Mouse (Mus musculus): ENCODE data around the gene Ifitm6. TPM values are rescaled to one million over a fixed set of nuclear protein-coding genes. Genes with fewer than 3 reads are reported as not detected.
"Not testable (repeated sequence)": the region's sequence is repeated elsewhere in the genome, so short reads cannot be mapped to it uniquely, and the experiment has no call there.

The Ifitm6 gene
- total RNA-seq, 2 experiments from 2014 or later, result not detected

- intact Hi-C loops (cut with DNase I), result loop anchor here (1.0 to 2.0 kb wide), 4 partner anchors 39 to 203 kb away; partner anchors contain the start of gene Scgb1c1
- peak; percentile 67 to 87 for DNase-seq (ENCODE audit: extremely low spot score in 1 of 2, low spot score in 2 of 2)
Measured at GRCm38 (mm10) chr7:141047581-141048225, 30.0 kb upstream of the Ifitm6 start.

GRCm38 (mm10) chr7:141046931-141047580 is 29.3 kb upstream of the Ifitm6 start:
- no peak for DNase-seq (ENCODE audit: extremely low spot score in 1 of 2, low spot score in 2 of 2)
- intact Hi-C loops (cut with DNase I), result no loop called here

- DNase-seq (ENCODE audit: extremely low spot score in 1 of 2, low spot score in 2 of 2), result no peak
- intact Hi-C loops (cut with DNase I), result no loop called here
Measured at GRCm38 (mm10) chr7:141042539-141042938, 24.8 kb upstream of the Ifitm6 start.

DNA sequence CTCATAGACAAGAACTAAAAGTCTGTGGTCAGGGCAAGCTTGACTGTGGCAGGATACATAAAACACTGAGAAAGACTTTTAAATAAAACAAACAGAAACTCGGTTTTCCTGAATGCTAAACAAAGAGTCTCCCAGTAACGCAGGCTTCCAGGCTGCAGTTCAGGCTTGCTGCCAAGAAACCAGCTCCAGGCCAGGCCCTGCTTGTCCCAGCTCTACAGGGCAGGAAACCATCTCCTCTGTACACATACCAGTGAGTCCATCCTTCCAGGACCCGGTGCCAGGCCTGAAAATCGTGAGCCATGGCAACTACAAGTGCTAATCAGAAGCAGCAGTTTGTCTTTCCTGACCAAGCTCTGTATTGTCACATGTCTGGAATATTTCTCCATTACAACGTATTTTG is 23.9 kb upstream of the Ifitm6 start:
- intact Hi-C loops (cut with DNase I), result no loop called here
- peak; percentile 34 to 87 for DNase-seq (ENCODE audit: extremely low spot score in 1 of 2, low spot score in 2 of 2)

DNA sequence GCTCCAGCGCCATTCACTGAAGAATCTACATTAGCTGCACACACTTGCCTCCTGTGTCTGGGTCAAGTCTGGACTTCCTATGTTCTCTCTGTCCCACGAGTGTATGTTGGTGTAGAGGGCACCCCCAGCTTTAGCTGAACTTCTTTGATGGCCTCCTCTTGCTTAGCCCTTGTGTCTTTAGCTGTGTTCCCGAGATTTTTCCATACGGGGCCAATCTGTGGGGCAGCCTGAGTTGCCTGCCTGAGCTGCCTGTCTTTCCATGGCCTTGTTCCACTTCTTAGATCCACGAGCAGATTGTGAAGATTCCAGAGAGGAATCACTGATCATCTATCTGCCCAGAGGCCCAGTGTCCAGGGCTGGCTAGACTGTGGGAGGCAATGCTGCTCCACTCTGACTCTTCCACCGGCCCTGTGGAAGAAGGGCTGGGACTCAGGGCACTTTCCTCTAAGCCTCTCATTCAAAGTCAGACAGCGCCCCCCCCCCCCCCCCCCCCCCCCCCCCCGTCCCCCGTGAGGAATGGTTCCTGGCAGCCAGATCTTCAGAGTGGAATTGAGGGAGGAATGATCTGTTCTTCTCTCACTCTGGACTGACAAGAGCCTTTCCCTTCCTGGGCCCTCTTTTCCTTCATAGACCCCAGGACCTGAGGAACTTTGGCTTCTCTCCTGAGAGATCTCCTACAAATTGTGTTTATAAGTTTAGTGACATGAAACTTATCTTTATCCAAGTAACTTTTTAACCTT is 23.3 kb upstream of the Ifitm6 start:
- intact Hi-C loops (cut with DNase I), result no loop called here

GRCm38 (mm10) chr7:141039386-141040107 is 21.8 kb upstream of the Ifitm6 start:
- intact Hi-C loops (cut with DNase I), result no loop called here
- no peak for DNase-seq (ENCODE audit: extremely low spot score in 1 of 2, low spot score in 2 of 2)

More for the DNA sequence above, 23.3 kb upstream of the Ifitm6 start:
- DNase-seq (ENCODE audit: extremely low spot score in 1 of 2, low spot score in 2 of 2), result no peak

DNA sequence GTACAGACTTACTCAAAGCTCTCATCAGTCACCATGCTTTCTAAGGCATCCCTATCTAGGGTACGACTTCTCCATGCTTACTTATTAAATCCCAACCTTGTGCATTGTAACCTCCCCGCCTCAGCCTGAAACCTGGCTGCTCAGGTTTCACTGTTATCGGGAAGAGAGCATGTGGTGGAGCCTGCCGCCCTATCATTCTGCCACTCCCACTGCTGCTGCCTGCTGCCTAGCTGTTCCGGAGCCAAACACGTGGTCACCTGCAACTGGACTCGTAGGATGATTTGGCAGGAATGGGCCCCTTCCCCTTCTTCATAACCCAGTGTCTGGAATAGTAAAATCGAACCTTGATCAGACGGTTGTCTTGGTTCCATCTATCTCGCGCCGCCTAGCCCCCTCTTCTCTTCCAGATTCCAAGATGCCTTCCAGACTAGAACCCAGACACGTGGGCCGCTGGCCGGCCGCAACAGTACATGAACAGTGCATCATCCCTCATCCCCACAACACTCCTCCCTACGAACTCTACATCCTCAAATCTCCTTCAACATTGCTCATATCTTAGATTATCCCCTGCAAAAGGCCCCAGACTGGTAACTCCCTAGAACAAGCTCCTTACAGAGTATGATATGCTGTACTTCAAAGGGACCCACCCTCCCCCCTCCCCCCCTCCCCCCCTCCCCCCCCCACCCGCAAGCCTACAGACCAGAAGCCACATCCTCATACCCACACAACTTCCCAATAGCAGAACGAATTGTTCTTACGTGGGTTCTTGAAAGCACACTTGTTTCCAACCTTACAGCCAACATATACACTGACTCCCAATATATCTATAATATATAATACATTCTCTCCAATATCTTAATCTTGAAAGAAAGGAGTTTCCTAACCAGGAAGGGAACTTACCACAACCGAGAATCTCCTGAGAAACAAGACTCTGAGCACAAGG is 20.6 kb upstream of the Ifitm6 start:
- no peak for DNase-seq (ENCODE audit: extremely low spot score in 1 of 2, low spot score in 2 of 2)
- intact Hi-C loops (cut with DNase I), result no loop called here

DNA sequence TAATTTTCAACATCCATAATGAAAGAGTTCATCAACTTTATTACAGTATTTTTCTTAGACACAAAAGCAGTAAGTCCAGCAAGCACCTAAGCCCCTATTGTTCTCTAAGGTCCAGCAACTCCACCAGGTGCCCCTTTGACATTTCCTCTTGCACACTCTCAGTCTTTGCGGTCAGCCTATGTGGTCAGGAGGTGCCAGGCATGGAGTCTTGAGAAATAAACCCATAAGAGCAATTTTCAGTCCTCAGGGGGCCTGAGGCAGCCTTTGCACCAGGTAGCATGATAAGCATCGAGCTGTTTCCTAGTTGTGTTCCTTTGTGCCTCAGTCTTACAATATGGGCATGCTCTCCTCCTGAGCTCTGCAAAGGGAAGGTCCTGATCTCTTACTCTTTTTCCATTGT is 18.9 kb upstream of the Ifitm6 start:
- intact Hi-C loops (cut with DNase I); DNase-seq (ENCODE audit: extremely low spot score in 1 of 2, low spot score in 2 of 2): not testable (repeated sequence)

DNA sequence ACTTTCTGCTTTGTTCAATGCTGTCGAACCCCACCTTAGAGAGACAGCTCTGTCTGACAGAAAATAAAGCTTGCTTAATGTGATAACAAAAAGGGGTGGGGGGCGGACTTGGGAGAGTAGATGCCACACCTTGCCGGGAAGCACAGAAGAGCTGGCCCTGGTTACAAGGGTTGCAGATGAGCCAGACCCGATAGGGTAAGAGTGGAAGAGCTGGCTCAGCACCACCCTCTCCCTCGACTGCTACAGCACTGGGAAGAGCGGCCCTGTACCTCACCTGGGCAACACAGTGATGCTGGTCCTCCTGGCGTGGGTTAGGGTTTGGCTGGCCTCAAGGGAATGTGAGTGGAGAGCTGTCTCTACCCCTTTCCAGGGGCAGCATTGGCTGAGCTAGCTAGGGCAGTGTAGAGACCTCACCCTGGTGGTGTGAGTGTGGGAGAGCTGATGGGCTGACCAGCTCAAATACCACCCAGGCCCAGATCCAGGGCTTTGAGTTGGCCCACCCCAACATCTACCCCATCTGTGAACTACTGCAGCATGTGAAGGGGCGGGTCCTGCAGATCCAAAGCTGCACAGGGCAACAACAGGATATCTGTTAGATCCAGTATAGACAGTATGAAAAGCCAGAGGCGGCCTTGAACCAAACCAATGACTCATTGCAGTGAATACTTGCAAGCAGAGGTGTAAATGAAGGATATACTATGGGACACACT is 14.9 kb upstream of the Ifitm6 start:
- DNase-seq (ENCODE audit: extremely low spot score in 1 of 2, low spot score in 2 of 2), result no peak
- intact Hi-C loops (cut with DNase I), result no loop called here

- intact Hi-C loops (cut with DNase I), result no loop called here
Measured at GRCm38 (mm10) chr7:141030390-141030789, 12.7 kb upstream of the Ifitm6 start.

GRCm38 (mm10) chr7:141028831-141029230 is 11.1 kb upstream of the Ifitm6 start, which contains the start of gene Gm17387:
Gene Gm17387, plus strand, starts transcription at chr7:141029131.
- intact Hi-C loops (cut with DNase I), result no loop called here
- no peak for DNase-seq (ENCODE audit: extremely low spot score in 1 of 2, low spot score in 2 of 2)

More at GRCm38 (mm10) chr7:141030390-141030789, 12.7 kb upstream of the Ifitm6 start:
- DNase-seq (ENCODE audit: extremely low spot score in 1 of 2, low spot score in 2 of 2), result no peak

GRCm38 (mm10) chr7:141026740-141027098 is 9.0 kb upstream of the Ifitm6 start:
- intact Hi-C loops (cut with DNase I), result no loop called here

DNA sequence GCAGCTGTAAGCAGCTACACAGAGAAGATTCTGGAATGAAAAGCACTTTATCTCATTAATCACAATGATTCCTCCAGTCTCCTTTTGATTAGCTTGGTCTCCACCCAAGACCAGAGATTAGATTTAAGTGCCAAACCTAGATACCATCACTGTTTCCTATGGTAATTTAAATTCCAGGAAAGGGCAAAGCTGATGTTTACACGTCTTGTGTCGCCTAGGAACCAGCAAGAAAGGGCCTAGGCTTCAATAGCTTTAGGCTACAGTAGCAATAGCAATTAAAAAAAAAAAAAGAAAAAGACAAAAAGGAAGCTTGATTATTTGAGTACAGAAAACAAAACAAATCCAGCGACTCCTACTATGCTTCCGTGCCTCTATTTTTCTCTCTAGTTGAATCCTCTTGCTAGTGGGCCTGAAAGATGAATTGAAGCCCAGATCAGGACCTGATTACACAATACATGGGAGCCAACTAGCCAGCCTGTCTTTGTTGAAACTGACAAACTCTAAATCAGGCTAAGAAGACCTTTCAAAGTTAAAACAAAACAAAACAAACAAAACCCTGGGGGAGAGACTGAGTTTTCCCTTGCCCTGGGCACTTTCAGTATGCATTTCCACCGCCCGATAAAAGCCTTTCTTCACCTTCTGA is 8.5 kb upstream of the Ifitm6 start:
- intact Hi-C loops (cut with DNase I), result no loop called here
- no peak for DNase-seq (ENCODE audit: extremely low spot score in 1 of 2, low spot score in 2 of 2)

More at GRCm38 (mm10) chr7:141026740-141027098, 9.0 kb upstream of the Ifitm6 start:
- DNase-seq (ENCODE audit: extremely low spot score in 1 of 2, low spot score in 2 of 2), result no peak

DNA sequence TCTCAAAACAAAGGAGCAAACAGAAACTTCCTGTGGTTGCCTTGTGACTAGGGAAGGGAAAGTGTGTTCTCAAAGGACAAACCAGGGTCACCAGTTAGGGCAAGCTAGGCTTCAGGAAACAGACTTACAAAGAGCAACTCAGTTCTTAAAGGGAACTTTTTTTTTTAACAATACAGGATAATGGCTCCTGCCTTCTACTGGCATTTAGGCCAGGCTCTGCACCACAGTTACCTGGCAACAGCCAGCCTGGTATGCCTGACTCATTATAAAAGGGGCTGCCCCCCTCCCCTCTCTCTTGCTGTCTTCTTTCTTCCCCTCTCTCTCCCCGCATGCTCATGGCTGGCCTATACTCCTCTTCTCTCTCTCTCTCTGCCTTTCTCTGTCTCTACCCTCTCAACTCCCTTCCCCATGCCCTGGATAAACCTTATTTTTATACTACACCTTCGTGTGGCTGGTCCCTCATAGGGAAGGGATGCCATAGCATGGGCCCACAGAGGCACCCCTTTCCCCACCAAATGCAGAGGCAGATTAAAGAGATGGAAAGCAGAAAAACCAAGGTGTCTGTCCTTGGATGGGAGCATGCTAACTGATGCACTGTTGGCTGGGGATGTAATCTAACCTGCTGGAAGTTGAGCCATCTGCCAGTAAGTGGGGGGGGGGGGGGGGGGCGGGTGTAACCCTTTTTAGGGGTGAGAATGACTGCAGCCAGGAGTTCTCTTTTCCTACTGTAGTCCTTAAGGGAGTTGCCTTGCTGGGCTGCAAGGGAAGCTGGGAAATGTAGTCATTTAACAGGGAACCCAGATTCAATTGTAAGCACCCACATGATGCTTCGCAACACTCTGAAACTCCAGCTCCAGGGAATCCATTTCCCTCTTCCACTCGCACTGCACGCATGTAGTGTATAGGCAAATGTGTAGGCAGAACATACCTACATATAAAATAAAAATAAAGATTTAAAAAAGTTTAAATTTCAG is 7.4 kb upstream of the Ifitm6 start:
- no peak for DNase-seq (ENCODE audit: extremely low spot score in 1 of 2, low spot score in 2 of 2)
- intact Hi-C loops (cut with DNase I), result no loop called here

DNA sequence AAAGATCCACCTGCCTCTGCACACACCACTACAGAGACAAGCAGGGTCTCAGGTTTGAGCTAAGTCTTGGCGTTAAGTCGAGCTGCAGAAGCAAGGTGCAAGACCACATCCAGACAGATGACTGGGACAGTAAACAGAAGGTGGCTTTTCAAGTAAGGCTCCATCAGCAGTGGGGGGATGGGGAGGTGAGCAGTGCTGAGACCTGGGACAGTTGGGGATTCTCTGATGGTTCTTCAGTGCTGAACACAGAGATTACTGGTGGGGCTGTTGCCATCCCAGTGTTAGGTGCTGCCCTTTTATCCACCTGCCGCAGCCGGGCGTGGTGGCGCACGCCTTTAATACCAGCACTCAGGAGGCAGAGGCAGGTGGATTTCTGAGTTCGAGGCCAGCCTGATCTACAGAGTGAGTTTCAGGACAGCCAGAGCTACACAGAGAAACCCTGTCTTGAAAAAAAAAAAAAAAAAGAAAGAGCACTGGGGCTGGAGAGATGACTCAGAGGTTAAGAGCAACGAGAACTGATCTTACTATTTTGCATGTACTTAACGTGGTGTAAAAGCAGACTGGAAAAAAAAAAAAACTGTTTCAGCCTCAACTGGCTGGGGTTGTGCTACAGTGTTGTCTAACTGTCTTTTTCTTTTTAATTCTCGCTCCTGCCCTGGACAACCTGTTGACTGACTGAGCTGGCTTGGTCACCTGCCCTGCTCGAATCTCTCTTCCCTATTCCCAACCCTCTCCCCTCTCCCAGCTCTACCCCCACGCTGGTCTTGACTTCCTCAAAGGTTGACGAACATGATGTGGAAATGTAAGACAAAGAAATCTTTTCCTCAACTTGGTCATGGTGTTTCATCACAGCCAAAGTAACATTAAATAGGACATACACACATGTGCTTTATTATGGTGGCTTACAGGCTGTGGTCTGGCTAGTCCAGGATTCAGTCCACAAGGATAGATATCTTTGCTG is 4.0 kb upstream of the Ifitm6 start:
- no peak for DNase-seq (ENCODE audit: extremely low spot score in 1 of 2, low spot score in 2 of 2)

More for the DNA sequence above, 4.0 kb upstream of the Ifitm6 start:
- intact Hi-C loops (cut with DNase I), result no loop called here
